Mouse (Mus musculus) hindbrain, embryonic 15.5 days (tissue): ENCODE measurements at regions not wholly inside any gene's neighbourhood (a gene's known extent, or its start where the extent isn't known, plus 50 kb on each side); places are given as distances from the start of the nearest gene placed in this dataset.

Experiments used
- ATAC-seq: fragments of 200-750 bp; cut with Nextera tagmentation; 2 replicates; pipeline ENCODE4 v1.8.0; 2017; ENCODE audit warnings: low read depth, moderate number of reproducible peaks, moderate TSS enrichment; ENCODE audit not compliant: low FRiP score
- H3K27ac ChIP-seq: fragments of 300-500 bp; sonication (generic); replicated peaks from 2 replicates; pipeline ENCODE4 v1.5.1; 2015; ENCODE audit warnings: mild to moderate bottlenecking, inconsistent platforms
- H3K27me3 ChIP-seq: fragments of 300-500 bp; sonication (generic); 2 replicates; pipeline ENCODE4 v1.6.1; 2015; ENCODE audit warnings: control low read depth, inconsistent platforms
- H3K36me3 ChIP-seq: fragments of 300-500 bp; sonication (generic); 2 replicates; pipeline ENCODE4 v1.6.1; 2015; ENCODE audit warnings: control low read depth, inconsistent platforms
- H3K4me1 ChIP-seq: fragments of 300-500 bp; sonication (generic); replicated peaks from 2 replicates; pipeline ENCODE4 v1.6.1; 2015; ENCODE audit warnings: control low read depth, inconsistent platforms
- H3K4me2 ChIP-seq: fragments of 300-500 bp; sonication (generic); 2 replicates; pipeline ENCODE4 v1.6.1; 2015; ENCODE audit warnings: moderate library complexity, mild to moderate bottlenecking, inconsistent platforms
- H3K4me3 ChIP-seq: fragments of 300-500 bp; sonication (generic); 2 replicates; pipeline ENCODE4 v1.5.1; 2015; ENCODE audit warnings: mild to moderate bottlenecking, inconsistent platforms
- H3K9ac ChIP-seq: fragments of 300-500 bp; sonication (generic); 2 replicates; pipeline ENCODE4 v1.6.1; 2015; ENCODE audit warnings: inconsistent platforms
- H3K9me3 ChIP-seq: fragments of 300-500 bp; sonication (generic); 2 replicates; pipeline ENCODE4 v1.6.1; 2016; ENCODE audit warnings: control low read depth, inconsistent platforms
- WGBS: fragments of 180-500 bp; shearing (Covaris S2); methylation state at CpG from one replicate; pipeline ENCODE4 v1.1.7; 2015; 5-methylcytosine and 5-hydroxymethylcytosine counted together

DNA sequence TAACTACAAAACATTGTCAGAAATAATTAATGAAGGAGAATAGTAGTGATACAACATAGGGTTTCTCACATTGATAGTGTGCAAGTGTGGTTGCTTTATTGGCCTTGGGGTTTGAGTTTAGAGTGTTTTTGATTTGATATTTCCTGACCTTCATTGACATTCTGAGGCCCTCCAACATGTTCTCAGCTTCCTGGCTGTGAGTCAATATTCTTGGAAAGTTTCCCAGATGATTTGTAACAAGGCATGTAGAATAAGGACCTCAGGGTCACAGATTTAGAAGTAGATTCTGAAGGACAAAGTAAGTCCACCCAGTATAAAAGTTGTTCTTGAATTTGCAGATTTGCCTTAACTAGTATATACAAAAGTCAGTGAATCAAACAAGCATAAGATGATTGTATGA, 969.7 kb upstream of the Pcdh9 start:
- Histone ChIP-seq H3K27me3 (no peaks in the 10 kb centered on the region), H3K9ac (no peak overlapping the region), H3K4me1 (no peaks in the 10 kb centered on the region), H3K4me2 (no peak overlapping the region), H3K4me3 (no peak overlapping the region), H3K9me3 (no peaks in the 10 kb centered on the region), H3K36me3 (no peaks in the 10 kb centered on the region), H3K27ac (no peak overlapping the region)
- ATAC-seq: no peak

- Histone ChIP-seq H3K4me3 (no peak overlapping the region), H3K27me3 (no peaks in the 10 kb centered on the region), H3K4me2 (no peak overlapping the region), H3K27ac (no peak overlapping the region), H3K9ac (no peak overlapping the region), H3K4me1 (no peaks in the 10 kb centered on the region), H3K9me3 (no peaks in the 10 kb centered on the region), H3K36me3 (no peaks in the 10 kb centered on the region)
- WGBS: 73% methylated on average over 2 of the region's 2 CpGs
- ATAC-seq: no peak
Observed at GRCm38 (mm10) chr14:94869011-94869410, 978.5 kb upstream of the Pcdh9 start.

DNA sequence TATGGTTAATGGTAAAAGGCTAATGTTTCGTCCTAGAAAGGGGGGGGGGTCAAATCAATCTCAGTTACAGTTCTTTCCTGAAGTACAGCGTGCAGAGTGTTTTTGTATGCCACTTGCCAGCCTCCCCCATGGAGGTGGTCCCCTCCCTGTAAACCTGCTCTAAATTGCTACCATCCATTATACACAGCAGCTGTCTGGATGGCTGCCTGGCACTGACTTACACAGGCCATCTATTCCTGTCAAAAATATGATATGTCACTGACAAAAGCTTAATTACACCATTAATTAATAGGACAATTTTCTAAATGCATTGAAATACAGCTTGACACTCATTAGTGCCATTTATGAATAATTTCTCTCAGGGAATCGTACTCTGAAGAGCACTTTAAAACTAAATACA, 995.0 kb upstream of the 4921530L21Rik start:
- Histone ChIP-seq H3K27ac (no peak overlapping the region), H3K27me3 (no peaks in the 10 kb centered on the region), H3K4me2 (no peak overlapping the region), H3K9me3 (no peaks in the 10 kb centered on the region), H3K4me3 (no peak overlapping the region), H3K9ac (no peak overlapping the region), H3K36me3 (no peaks in the 10 kb centered on the region), H3K4me1 (no peaks in the 10 kb centered on the region)
- 37% methylated on average over 3 of the region's 3 CpGs for WGBS
- peak; percentile 89 for ATAC-seq

- WGBS: 75% methylated on average over 3 of the region's 3 CpGs
- Histone ChIP-seq H3K27me3 (no peaks in the 10 kb centered on the region), H3K4me1 (0 out of 2 replicates have a peak, but pooled peaks cover 2% of the 10 kb centered on the region), H3K4me2 (no peak overlapping the region), H3K36me3 (no peaks in the 10 kb centered on the region), H3K9me3 (no peaks in the 10 kb centered on the region), H3K4me3 (no peak overlapping the region), H3K9ac (no peak overlapping the region), H3K27ac (no peak overlapping the region)
- no peak for ATAC-seq
Observed at GRCm38 (mm10) chr14:94895261-94895769, 985.7 kb upstream of the 4921530L21Rik start.

- no peaks in the 10 kb centered on the region for H3K9me3 ChIP-seq
- H3K9ac ChIP-seq: no peak overlapping the region
- H3K36me3 ChIP-seq: no peaks in the 10 kb centered on the region
- no peaks in the 10 kb centered on the region for H3K27me3 ChIP-seq
- no peak overlapping the region for H3K4me3 ChIP-seq
- 0 out of 2 replicates have a peak, but pooled peaks cover 2% of the 10 kb centered on the region for H3K4me1 ChIP-seq
- WGBS: 18% methylated on average over 6 of the region's 6 CpGs
- no peak for ATAC-seq
- H3K4me2 ChIP-seq: peak overlapping the region; percentile 36
- H3K27ac ChIP-seq: peak overlapping the region; percentile 17
Observed at GRCm38 (mm10) chr14:94898667-94899281, 982.3 kb upstream of the 4921530L21Rik start.

DNA sequence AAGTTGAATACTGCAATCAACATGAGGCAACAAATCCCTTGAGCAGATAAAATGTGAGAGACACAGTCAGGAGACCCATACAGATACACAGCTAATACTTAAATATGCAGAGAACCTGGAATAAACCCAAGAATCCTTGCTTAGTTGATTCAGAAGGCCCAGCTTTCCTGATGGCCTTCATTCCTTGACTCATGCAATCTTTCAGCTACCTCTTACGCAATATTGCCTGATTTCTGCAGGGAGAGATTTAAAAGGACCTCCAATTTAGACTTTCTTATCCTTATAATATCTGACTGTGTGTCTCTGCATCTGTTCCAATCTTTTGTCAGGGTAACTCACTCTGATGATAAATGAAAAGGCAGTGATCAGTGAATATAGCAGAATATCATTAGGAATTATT, 968.7 kb upstream of the 4921530L21Rik start:
- Histone ChIP-seq H3K9me3 (no peaks in the 10 kb centered on the region), H3K36me3 (no peaks in the 10 kb centered on the region), H3K4me2 (no peak overlapping the region), H3K27ac (no peak overlapping the region), H3K27me3 (no peaks in the 10 kb centered on the region), H3K9ac (no peak overlapping the region), H3K4me1 (no peaks in the 10 kb centered on the region), H3K4me3 (no peak overlapping the region)
- WGBS: 98% methylated on average over 1 of the region's 1 CpGs
- no peak for ATAC-seq

DNA sequence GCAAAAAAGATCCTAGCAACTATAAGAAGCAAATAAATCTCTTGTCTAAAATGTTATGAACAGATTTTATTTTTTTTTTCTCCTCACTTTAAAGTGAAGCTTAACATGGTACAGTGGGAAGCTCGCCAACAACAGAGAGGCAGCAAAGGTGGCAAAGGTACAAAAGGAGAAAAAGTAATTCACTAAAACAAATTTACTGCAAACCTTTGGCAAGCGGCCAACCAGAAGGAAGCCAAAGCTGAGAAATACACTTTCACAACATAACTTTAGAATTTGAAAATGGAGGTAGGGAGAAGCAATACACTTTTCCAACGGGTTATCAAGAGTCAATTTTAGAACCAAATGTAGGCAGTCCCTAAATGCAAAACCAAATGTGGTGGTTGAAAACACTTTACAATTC, 939.6 kb upstream of the 4921530L21Rik start:
- no peaks in the 10 kb centered on the region for H3K36me3 ChIP-seq
- H3K9me3 ChIP-seq: no peaks in the 10 kb centered on the region
- H3K27ac ChIP-seq: no peak overlapping the region
- no peaks in the 10 kb centered on the region for H3K27me3 ChIP-seq
- H3K4me1 ChIP-seq: no peaks in the 10 kb centered on the region
- H3K4me3 ChIP-seq: no peak overlapping the region
- ATAC-seq: no peak
- no peak overlapping the region for H3K4me2 ChIP-seq
- WGBS: 80% methylated on average over 3 of the region's 3 CpGs
- no peak overlapping the region for H3K9ac ChIP-seq
